Mouse (Mus musculus) embryonic facial prominence, embryonic 11.5 days (tissue): Measurements from ENCODE around the gene Tulp3. TPM values are rescaled to one million over a fixed set of nuclear protein-coding genes. Genes with fewer than 3 reads are reported as not detected.

Experiments
- ATAC-seq: fragments of 200-750 bp; cut with Nextera tagmentation; replicated peaks from 2 replicates; pipeline ENCODE4 v1.8.0; 2017; ENCODE audit warnings: low read depth; ENCODE audit not compliant: insufficient number of reproducible peaks, low FRiP score, low TSS enrichment
- DNase-seq: peaks from one replicate; pipeline ENCODE4 v3.0.0-alpha.2; 2015; ENCODE audit warnings: low spot score
- H3K27ac ChIP-seq: fragments of 300-500 bp; sonication (generic); replicated peaks from 2 replicates; pipeline ENCODE4 v1.5.1; 2014; ENCODE audit warnings: mild to moderate bottlenecking, low read depth, low read length, control low read depth
- H3K27me3 ChIP-seq: fragments of 300-500 bp; sonication (generic); 2 replicates; pipeline ENCODE4 v1.6.1; 2014; ENCODE audit warnings: mild to moderate bottlenecking, low read length, moderate library complexity, mixed read lengths; ENCODE audit not compliant: control insufficient read depth, insufficient read depth
- H3K36me3 ChIP-seq: fragments of 300-500 bp; sonication (generic); replicated peaks from 2 replicates; pipeline ENCODE4 v1.6.1; 2014; ENCODE audit warnings: low read depth, mild to moderate bottlenecking, low read length, moderate library complexity, mixed read lengths; ENCODE audit not compliant: control insufficient read depth, insufficient read depth
- H3K4me1 ChIP-seq: fragments of 300-500 bp; sonication (generic); 2 replicates; pipeline ENCODE4 v1.6.1; 2014; ENCODE audit warnings: low read length, mixed read lengths; ENCODE audit not compliant: control insufficient read depth, insufficient read depth
- H3K4me2 ChIP-seq: fragments of 300-500 bp; sonication (generic); 2 replicates; pipeline ENCODE4 v1.6.1; 2014; ENCODE audit warnings: low read depth, mild to moderate bottlenecking, control low read depth, low read length, moderate library complexity
- H3K4me3 ChIP-seq: fragments of 300-500 bp; sonication (generic); 2 replicates; pipeline ENCODE4 v1.5.1; 2014; ENCODE audit warnings: low read depth, low read length, control low read depth
- H3K9ac ChIP-seq: fragments of 300-500 bp; sonication (generic); replicated peaks from 2 replicates; pipeline ENCODE4 v1.6.1; 2014; ENCODE audit warnings: mild to moderate bottlenecking, control low read depth, low read length
- H3K9me3 ChIP-seq: fragments of 300-500 bp; sonication (generic); replicated peaks from 2 replicates; pipeline ENCODE4 v1.6.1; 2016; ENCODE audit warnings: mild to moderate bottlenecking, low read length, inconsistent platforms, mixed read lengths; ENCODE audit not compliant: control insufficient read depth
- WGBS: fragments of 180-500 bp; shearing (Covaris S2); extraction: QIAGEN DNeasy Blood & Tissue Kit; methylation state at CpG from one replicate; pipeline ENCODE4 v1.1.7; 2014; 5-methylcytosine and 5-hydroxymethylcytosine counted together
- polyA plus RNA-seq: library from polyadenylated mRNA; unstranded; fragments of >200 nt; fragmentation: Nextera tagmentation; extraction: Ambion mirVana; gene quantifications from 2 replicates; pipeline ENCODE4 v1.2.1, GENCODE M21; 2014

Gene Tulp3
- polyA plus RNA-seq, 1 experiment from 2014 or later = 16.6 TPM

GRCm38 (mm10) chr6:128275506-128276064 is 80.1 kb downstream of the Tulp3 start:
- H3K36me3 ChIP-seq = no peaks in the 10 kb centered on the region
- no peak overlapping the region for H3K4me3 ChIP-seq
- 93% methylated on average over 8 of the region's 8 CpGs for WGBS
- no peaks in the 10 kb centered on the region for H3K9me3 ChIP-seq
- no peaks in the 10 kb centered on the region for H3K27me3 ChIP-seq
- no peak overlapping the region for H3K27ac ChIP-seq
- ATAC-seq (no peak), DNase-seq (no peak)
- no peak overlapping the region for H3K9ac ChIP-seq
- no peaks in the 10 kb centered on the region for H3K4me1 ChIP-seq
- H3K4me2 ChIP-seq = no peak overlapping the region

GRCm38 (mm10) chr6:128273507-128273906 is 82.1 kb downstream of the Tulp3 start:
- ATAC-seq (no peak), DNase-seq (no peak)
- WGBS = 82% methylated on average over 1 of the region's 1 CpGs
- Histone ChIP-seq H3K4me1 (no peaks in the 10 kb centered on the region), H3K9ac (no peak overlapping the region), H3K27me3 (no peaks in the 10 kb centered on the region), H3K4me3 (no peak overlapping the region), H3K36me3 (no peaks in the 10 kb centered on the region), H3K4me2 (no peak overlapping the region), H3K27ac (no peak overlapping the region), H3K9me3 (no peaks in the 10 kb centered on the region)

- no peaks in the 10 kb centered on the region for H3K4me1 ChIP-seq
- ATAC-seq (no peak), DNase-seq (no peak)
- no peak overlapping the region for H3K9ac ChIP-seq
- no peaks in the 10 kb centered on the region for H3K9me3 ChIP-seq
- H3K36me3 ChIP-seq = no peaks in the 10 kb centered on the region
- no peak overlapping the region for H3K4me3 ChIP-seq
- 94% methylated on average over 17 of the region's 17 CpGs for WGBS
- no peaks in the 10 kb centered on the region for H3K27me3 ChIP-seq
- H3K27ac ChIP-seq = no peak overlapping the region
- no peak overlapping the region for H3K4me2 ChIP-seq
These were observed 82.9 kb downstream of the Tulp3 start for GRCm38 (mm10) chr6:128272754-128273153.

Other genes starting within 250 kb of the Tulp3 start
- gene Tspan9, start 212.3 kb downstream of the Tulp3 start, polyA plus RNA-seq = 63.9 and 71.7 TPM in 2 replicates
- 1.4 and 2.3 TPM in 2 replicates for gene Tead4, start 55.0 kb downstream of the Tulp3 start, polyA plus RNA-seq
- 172 and 174 TPM in 2 replicates for gene Rhno1, start 7.1 kb upstream of the Tulp3 start, polyA plus RNA-seq
- gene Foxm1, start 7.1 kb upstream of the Tulp3 start, polyA plus RNA-seq = 40.7 and 43.4 TPM in 2 replicates
- gene Tex52, start 19.6 kb upstream of the Tulp3 start, polyA plus RNA-seq = 0.31 and 0.36 TPM in 2 replicates
- gene Gm44596, start 19.7 kb upstream of the Tulp3 start, polyA plus RNA-seq = not detected in 2 replicates
- 1.6 and 2.0 TPM in 2 replicates for gene Nrip2, start 43.4 kb upstream of the Tulp3 start, polyA plus RNA-seq
- gene Itfg2, start 69.1 kb upstream of the Tulp3 start, polyA plus RNA-seq = 26.9 and 28.1 TPM in 2 replicates
- gene Fkbp4, start 82.8 kb upstream of the Tulp3 start, polyA plus RNA-seq = 612 and 615 TPM in 2 replicates
- not detected in 2 replicates for gene Pzp, start 170.9 kb upstream of the Tulp3 start, polyA plus RNA-seq
- gene A2ml1, start 225.8 kb upstream of the Tulp3 start, polyA plus RNA-seq = not detected in 2 replicates